Mouse (Mus musculus) NIH3T3 (cell line): ENCODE results near the gene Dcaf6.

Experiments used
- DNase-seq: peaks from one replicate; pipeline ENCODE4 v3.0.0-alpha.2; 2012; ENCODE audit warnings: low read depth

The Dcaf6 gene

DNA sequence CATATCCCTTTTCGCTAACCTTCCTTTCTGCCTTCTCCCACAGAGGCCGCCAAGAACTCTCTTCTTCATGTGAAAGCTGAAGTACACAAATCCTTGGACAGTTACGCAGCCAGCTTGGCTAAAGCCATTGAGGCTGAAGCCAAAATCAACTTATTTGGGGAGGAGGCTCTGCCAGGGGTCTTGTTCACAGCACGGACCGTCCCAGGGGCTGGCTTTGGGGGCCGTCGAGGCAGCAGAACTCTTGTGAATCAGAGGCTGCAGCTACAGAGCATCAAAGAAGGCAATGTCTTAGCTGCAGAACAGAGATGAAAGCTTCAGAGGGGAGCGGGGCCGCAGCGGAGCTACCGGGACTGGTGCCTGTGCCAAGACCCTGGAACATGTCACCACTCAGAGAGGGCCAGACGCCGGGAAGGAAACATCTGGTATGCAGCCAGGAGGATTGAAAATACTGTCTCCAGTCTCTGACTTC, 138.8 kb downstream of the Dcaf6 start:
- DNase-seq, result no peak

DNA sequence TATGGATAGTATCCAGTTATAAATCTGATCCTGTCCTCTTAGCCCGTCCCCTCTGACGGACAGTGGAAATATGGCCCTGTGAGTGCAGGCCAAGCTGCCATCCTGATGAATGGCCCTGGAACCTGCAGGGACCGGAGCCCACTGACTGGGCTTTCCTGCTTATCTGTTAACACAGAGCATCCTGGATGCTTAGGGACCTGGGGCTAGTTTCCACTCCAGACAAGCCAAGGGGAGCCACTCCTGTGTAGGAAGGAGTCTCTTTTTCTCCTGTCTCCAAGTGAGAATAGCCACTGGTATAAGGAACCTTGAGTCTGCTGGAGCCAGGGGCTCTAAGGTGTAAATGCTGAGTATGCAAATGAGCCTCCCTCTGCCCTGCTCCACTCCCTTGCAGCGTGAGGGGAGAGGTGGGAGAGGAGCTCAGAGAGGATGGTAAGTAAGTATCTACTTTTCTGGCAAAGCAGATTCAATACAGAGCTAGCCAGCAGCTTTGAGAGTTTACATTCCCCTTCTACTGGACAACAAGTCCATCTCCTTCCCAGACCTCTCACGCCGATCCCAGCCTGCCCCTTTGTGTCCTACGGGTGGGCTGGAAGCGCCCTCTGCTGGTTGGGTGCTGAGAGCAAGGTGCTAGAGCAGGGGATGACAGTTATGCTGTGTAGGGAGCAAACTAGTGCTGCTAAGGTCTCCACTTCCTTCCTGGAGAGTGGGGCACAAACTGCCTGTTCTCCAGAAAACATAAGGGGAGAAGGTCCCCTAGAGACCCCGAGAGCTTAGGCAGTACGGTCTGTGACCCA, 139.9 kb downstream of the Dcaf6 start:
- DNase-seq, result peak; percentile 93

DNA sequence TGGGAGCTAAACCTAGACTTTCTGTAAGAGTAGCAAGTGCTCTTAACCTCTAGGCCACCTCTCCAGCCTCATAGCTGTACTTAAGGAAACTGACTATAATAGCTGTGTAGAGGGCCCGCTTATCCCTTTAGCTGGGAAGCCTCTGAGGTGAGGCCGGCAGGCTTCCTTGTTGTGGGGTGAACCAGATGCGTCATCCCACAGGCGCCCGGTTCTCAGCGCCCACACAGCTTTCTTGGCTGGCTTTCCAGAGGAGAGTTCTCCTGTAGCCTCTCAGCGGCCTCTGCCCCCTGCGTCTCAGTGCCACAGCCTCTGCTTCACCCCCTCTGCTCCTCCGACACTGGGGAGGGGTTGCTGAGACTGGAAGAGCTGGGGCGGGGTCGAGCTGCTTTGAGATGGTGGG, 143.9 kb downstream of the Dcaf6 start:
- no peak for DNase-seq

DNA sequence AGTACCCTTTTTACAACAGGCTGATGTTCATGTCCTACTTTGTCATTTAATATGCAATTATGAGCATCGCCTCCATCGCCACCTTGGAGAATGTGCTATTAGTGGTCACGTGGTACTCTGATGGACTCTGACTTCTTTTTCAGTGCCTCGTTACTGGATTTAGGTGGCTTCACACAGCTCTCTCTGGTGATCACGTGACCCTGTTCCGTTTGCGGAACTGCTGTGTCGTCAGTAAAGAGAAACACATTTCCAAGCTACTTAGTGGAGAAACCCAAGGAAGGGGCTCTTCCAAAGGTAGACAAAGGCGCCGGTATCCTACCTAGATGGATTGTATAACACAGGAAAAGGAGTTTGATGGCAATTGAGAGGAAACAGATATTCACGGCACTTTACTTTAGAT, 152.1 kb downstream of the Dcaf6 start:
- no peak for DNase-seq

DNA sequence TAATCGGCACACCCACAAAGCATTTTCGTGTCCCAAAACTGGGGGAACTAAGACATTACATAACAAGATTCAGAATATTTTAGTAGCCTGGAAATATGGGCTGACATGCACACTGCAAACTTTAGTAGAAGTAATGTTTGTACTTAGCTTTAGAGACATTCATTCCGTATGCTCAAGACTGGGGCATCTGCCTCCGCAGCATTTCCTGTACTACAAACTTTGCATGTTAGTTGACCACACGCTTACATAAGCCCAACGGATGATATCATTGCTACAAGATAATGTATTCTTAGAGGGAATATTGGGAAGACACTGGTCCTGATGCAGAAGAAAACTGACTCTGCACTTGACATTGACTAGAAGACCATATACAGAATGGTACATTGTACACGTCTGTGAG, 155.9 kb downstream of the Dcaf6 start:
- DNase-seq, result no peak

DNA sequence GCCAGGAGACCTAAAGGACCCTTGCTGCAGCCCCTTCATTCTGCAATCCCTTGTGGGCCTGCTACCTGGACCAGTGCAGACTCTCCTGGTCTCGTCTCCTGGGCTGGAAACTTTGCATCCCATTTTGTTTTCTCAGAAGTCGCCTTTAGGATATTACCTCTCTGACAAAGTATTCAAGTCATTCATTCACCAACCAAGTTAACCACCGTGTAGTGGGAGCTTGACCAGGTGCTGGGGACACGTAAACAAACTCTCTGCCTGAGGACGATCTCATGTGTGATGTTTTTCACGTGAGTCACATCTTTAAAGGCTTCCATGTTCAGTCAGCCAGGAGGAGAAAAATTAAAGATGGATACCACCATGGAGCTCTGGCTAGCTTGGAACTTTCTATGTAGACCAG, 157.1 kb downstream of the Dcaf6 start:
- peak; percentile 17 for DNase-seq

DNA sequence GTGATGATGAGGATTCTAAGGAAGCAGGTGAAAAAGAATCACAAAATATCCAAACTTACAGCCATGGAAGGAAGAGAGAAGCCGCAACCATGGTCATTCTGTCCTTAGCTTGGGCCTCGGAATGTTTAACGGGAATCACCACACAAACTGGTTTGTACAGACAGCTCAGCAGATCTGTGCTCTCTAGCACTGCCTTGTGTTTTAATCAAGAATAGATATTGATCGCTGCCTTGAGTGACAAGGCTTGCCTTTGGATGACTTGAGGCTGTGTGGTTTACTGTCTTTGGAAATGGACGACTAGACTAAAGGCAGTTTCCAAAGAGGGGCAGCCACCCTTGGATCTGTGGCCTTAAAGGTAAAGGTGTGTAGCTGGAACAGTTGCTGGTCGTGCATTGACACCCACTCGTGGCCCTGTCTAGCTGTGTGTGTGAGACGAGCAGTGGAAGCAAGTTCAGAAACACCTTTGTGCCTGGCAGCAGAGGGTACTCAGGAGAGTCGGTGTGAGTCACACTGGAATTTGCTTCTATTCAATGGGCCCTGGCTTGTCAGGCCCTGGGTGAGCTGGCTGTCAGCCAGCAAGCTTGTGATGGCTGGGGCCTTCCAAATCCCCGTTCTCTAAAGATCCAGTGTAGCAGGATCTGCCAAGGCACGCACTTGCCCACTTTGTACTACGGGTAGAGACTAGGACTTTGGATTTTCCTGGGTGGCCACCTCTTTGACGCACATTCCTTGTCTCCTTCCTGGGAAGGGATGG, 157.6 kb downstream of the Dcaf6 start:
- peak; percentile 89 for DNase-seq

DNA sequence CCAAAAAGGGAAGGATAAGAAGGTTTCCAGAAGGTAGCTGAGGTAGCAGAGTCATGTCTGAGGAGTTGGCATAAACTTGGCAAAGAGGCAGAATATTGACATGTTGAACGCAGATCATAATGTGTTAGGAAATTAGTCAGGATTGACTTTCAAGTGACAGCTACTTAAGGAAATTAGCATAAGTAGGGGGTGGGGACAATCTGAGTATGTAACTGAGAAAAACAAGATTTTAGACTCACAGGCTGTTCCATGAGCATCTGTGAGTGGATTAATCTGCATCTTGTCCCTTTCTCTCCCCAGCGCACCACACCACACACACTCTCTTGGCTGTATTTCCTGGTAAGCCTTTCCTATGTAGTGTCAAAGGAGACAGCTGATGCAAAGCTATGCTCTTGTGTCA, 158.7 kb downstream of the Dcaf6 start:
- no peak for DNase-seq

DNA sequence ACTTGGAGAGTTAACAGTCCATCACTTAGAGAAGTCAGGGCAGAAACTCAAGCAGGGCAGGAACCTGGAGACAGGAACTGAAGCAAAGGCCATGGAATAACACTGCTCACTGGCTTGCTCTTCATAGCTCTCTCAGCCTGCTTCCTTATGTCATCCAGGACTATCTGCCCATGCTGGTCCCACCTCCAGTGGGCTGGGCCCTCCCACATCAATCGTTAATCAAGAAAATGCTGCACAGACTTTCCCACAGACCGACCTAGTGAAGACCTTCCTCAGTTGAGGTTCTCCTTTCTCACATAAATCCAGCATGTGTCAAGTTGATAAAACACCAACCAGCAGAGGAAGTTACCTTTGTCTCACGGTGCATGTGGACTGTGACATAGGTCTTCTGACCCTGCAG, 159.2 kb downstream of the Dcaf6 start:
- DNase-seq, result no peak

DNA sequence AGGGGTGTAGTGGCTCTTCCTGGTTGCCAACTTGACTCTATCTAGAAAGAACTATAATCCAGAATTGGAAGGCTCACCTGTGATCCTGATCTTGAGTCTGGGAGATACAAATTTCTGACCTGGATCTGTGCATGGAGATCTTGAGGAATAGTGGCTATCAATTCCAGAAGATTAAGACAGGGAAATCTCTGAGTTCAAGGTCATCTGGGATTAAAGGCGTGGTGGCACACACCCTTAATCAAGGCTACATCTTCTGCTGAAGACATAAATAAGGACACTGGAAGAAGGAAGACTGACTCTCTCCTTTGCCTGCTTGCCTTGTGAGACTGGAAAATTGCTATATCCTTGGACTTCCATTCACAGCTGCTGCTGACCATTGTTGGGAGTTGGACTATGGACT, 164.8 kb downstream of the Dcaf6 start, which contains the start of gene Gpr161:
Gene Gpr161, plus strand, starts transcription at position 301 of the 400 bp plus-strand sequence.
- no peak for DNase-seq

DNA sequence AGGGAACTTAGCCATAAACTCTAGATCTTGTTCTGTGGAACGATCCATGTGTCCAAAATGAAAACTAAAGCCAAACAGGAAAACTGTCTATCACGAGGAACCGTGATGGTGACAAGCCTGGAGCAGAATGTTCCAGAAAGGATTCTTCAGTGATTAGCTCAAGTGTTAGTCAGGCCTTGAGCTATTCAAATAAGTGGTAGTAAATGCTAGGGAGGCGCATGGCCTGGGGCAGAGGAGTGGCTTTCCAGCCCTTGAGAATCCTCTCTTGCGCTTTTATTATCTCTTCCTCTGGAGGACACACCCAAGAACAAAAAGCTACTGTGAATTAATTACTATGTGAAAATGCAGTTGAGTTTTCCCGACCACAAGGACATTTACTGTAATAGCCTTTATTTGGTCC, 168.7 kb downstream of the Dcaf6 start:
- peak; percentile 35 for DNase-seq

DNA sequence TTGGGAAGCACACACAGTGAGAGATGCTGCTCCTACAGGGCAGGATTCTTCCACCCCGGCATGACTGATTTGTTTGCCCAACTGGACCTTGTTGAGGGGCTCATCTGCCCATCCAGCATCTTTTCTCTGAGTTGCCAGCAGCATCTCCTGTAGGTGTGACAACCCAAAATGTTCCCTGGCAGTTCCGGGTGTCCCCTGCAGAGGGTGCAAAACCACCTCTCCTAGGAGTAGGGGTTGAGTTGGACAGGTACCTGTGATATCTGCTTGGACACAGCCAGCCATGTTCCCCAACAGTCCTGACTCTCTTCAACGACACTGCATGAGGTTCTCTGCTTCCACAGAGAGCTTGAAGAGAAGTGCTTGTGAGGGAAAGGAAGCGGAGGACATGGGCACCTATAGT, 170.4 kb downstream of the Dcaf6 start:
- DNase-seq, result peak; percentile 29

DNA sequence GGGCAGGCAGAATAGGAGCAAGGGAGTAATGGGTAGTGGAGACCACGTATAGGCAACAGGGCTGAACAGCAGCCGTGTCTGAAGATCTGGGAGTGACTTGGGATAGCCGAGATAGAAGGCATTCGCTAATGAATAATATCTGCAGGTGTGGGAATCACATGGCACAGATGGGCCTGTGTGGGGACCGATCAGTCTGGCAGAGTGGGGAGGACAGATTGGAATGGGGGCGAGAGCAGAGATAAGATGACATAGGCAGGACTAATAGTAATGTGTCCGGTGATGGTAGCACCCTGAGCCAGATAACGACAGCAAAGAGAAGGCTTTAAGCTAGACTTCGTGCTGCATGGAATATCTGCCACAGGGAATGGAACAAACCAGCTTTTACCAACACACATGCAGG, 172.1 kb downstream of the Dcaf6 start:
- DNase-seq, result no peak

DNA sequence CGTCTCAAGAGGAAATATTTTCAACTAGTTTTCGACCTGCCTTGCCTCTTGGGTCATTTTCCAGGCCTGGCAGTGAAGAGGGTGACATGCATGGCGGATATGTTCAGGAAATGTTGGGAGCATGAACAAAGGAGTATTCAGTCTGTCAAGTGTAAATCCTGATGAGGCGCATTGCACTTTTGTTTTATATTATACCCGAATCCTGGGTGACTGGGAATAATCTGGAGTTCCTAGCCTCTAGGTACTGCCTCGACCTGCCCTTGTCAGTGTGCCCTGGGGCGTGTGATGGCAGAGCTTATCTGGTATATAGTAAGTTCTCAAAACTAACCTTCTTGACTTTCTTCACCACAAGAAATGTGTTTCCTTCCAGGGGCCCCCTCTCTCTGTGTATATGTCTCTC, 176.2 kb downstream of the Dcaf6 start:
- DNase-seq, result no peak

DNA sequence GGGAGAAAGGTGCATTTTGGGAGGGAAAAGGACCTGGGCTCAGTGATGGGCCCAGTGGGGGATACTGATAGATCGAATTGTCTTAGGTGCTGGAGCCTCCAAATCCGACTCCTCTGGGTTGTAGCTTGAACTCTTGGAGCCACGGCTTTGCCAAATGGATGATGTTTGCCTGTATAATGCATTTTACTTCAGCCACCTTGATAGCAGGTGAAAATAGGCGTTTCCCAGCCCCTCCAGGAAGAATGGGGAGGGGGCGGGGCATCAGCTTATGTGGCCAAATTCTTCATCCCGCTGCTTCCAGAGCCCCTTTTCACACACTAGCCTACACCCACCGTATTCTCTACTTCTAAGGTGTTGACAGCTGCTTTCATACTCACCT, 177.3 kb downstream of the Dcaf6 start:
- no peak for DNase-seq

DNA sequence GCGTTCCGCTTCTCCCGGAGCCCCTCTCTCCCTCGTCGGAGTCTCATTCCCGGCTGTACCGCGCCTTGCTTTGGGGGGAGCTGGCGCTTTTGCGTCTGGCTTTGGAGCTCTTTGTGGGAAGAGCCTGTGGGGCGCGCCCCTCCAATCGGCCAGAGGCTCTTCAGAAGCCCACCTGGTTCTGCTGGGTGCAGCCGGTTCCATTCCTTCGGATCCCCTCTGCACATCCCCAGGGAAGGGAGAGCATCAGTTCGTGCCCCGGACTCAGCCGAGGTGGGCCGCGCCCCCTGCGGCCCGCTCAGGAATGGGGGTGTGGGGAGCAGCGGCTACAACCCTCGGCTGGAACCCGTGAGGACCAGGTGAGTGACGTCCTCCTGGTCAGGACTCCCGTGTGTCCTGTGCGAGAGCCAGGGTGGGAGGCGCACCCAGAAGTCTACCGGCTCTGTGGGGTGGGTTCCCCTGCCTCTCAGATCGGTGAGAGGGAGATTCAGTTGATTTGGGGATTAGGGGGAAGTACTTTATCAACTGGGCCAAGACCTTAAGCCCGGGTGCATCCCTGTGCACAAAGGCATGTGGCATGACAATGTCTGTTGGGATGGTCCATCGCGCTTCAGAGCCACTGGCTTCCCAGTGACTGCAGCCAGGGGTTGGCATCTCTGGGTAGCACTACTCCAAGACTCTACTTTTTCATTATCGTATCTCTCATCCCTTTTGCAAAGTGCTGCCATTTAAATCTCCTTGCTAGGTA, 177.9 kb downstream of the Dcaf6 start:
- no peak for DNase-seq

DNA sequence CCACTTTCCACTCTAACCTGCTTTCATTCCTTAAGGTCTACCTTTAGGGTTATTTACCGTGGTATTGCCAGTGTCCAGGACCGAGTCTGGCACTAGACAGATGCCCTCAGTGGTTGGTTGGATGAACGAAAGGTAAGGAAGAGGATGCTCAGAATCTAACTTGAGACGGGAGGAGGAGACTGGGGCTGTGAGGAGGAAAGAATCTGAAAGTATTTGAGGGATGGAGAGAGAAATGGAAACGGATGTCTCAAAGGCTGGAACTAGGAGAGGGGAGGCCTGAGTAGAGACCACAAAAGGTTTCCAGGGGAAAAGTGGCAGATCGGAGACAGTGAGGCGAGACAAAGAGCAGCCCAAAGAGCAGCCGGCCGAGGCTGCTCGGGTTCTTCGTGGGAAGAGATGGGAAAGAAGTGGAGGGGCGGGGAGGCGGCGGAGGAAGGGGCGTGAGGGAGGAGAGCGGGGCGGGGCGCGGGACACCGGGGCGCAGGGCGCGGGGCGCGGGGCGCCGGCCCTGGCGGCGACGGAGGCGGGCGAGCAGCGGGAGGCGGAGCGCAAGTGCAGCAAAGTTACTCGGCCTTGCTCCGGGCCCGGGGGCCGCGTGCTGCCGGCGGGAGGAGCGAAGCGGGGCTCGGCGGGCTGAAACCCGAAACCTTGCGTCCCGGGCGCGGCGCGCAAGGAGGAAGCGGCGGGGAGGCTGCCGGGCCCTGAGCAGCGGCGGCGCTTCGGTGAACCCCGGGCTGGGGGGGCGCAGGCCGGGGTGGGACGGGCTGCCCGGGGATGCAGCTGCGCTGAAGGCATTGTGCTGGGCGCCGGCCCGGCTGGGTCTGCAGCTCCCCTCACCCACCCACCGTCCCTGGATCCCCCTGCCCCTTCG, 178.7 kb downstream of the Dcaf6 start:
- peak; percentile 85 for DNase-seq

DNA sequence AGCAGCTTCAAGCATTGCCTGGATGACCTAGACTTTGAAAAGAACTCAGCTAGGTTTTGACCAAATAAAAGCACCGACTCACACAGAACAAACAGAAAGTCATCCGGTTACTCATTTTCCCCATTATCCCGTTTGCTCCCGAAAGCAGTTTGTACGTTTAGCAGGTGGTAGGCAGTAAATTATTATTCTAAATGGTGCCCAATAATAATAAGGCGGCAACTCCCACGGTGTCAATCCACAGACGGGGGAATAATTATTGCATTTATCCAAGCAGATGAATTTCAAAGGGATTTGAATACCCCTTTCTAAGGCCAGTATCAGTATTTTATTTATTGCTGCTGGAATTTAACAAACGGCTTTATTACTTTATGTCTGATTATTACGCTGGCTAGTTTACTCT, 179.5 kb downstream of the Dcaf6 start:
- DNase-seq, result no peak
